Mouse (Mus musculus) layer of hippocampus, adult 9-11 months (tissue): ENCODE data around the gene Mllt3.

Experiments used
- DNase-seq: peaks from one replicate; pipeline ENCODE4 v3.0.0; 2022

Gene Mllt3

GRCm38 (mm10) chr4:87818276-87818675 is 214.9 kb downstream of the Mllt3 start:
- no peak for DNase-seq

GRCm38 (mm10) chr4:87815465-87816108 is 217.6 kb downstream of the Mllt3 start:
- no peak for DNase-seq

DNA sequence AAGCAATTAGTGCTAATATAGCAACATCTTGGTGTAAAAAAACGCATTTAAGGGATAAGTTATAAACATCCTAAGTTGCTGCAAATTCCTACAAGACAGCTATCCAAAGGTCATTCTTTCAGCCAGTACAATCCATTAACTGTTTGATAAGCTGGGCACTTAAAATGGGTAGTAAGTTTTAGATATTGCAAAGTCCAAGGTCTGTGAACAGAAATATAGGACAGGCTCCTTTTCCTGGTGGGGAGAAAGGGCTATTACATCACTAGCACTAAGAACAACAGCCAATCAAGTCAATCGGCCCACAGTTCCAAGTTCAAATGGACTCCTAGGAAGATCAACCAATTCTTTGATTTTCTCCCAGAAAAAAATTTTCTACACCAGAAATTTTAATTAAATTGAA is 221.3 kb downstream of the Mllt3 start:
- no peak for DNase-seq

- DNase-seq: no peak
Measured at GRCm38 (mm10) chr4:87806196-87806987, 226.8 kb downstream of the Mllt3 start.

DNA sequence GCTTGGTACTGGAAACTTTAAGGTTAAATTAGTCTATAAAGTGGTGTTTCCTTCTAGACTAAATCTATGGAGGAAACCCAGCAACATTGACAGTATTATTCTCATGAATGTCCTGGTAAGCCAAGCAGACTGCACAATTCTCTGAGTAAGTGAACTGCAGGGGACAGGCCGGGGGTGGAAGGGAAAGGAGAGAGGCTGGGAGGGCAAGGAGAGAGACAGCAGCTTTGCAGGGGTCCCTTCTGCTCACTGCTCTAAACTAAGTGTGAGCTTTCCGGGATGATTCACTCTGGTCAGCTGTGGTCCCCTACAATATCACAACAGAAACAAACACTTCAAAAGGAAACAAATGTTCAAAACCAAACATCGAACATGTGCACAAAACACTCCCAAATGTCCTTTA is 228.6 kb downstream of the Mllt3 start:
- DNase-seq: no peak

DNA sequence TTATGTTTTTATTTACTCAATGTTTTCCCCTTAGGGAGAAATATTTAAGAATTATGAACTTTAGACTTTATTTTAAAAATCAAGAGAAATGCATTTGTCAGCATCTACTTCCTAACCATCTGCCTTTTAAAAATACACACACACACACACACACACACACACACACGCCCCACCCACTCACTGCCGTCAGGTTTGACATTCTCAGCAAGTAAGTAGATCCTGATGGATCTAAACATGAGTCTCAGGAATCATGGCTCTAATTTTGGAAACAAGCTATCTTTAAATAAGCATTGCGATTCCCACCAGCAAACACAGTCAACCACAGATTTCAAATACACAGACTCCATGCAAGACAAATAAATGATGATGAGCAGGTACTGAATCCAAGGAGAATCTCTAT is 229.9 kb downstream of the Mllt3 start:
- peak; percentile 18 for DNase-seq

DNA sequence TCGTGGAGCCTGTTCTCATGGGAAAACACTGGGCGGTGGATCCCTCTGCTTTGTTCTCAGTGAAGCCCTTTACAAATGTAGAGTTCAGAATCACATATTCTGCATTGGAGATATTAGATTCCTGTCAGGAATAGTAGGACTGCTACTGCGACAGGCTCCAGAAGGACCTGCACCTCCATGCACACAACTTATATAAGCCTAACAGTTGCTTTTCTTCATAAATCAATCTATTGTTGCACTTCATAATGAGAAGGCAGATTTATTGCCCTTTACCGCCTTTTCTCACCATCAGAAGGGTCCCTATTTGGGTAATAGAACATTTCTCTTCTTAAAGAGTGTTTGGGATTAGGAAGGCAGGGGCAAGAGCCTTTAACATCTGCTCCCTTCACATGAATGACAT is 231.0 kb downstream of the Mllt3 start:
- DNase-seq: no peak

- DNase-seq: no peak
Measured at GRCm38 (mm10) chr4:87801332-87801731, 231.8 kb downstream of the Mllt3 start.

- DNase-seq: no peak
Measured at GRCm38 (mm10) chr4:87800276-87800675, 232.9 kb downstream of the Mllt3 start.

DNA sequence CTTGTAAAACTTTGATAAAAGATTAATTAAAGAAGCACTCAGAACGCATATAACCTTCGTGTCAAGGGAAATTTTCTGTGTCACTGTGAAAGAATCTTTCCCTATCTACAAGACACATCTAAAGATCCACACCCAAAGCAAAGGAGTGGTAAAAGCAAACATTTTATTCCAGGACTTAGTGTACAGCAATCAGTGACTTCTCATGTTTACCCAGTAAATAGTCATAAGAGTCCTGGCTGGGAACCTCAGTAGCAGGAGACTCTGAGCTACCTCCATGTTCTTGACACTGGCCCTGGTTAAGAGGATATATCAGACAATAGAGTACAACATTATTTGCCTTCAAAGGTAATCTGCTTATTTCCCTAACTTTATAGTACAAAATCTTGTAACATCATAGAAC is 233.7 kb downstream of the Mllt3 start:
- no peak for DNase-seq

DNA sequence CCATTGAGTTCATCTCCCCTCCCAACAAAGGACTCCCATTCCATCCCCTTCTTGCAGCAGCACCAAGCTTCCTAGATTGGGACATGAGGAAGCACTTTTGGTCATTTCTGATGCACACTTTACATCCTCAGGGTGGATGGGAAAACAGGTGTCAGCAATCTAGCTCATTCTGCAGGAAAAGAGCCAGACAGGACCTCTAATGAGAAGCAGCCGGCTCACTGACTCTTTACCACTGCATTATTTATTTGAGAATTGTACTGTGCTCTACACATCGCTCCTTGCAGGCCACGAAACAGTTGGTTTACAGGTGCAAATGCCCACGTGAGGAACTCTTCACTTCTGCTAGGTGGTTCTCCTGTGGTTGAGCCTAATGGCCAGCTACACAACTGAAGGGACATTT is 237.9 kb downstream of the Mllt3 start:
- no peak for DNase-seq

DNA sequence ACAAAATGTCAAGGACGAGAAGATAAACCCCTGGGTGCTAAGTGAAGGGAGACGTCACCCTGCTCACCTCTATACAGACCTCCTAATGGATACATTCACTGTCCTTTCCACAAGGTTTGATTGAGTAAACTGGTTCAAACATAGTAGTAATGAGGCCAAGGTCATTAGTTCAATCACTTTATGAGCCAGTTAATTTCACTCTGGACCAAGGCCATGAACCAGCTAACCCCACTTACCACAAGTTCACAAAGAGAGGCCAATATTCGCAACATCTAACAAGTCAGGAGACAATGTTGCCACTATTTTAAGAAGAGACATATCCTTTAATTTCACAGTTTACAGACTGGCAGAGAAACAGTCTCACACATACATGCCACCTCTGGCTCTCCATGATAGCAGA is 238.9 kb downstream of the Mllt3 start:
- DNase-seq: no peak

GRCm38 (mm10) chr4:87792511-87792910 is 240.7 kb downstream of the Mllt3 start:
- no peak for DNase-seq

- no peak for DNase-seq
Measured at GRCm38 (mm10) chr4:87789446-87789845, 243.7 kb downstream of the Mllt3 start.

DNA sequence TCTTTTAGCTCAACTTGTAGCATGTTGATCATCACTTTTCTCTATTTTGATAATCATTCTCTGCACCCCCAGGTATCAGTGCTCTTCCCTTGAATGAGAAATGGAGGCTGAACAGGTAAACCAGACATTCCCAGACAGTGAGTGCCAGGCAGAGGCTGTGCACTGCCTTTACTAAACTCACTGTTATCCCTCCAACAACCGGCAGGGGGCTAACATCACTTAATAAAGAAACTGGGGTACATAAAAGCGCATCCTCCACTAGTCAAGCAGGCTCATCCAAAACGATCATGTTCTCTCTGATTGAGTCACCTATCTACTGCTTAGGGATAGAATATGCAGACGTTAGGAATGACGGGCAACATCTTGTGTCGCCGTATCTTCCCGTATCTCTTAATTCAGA is 244.5 kb downstream of the Mllt3 start:
- DNase-seq: peak; percentile 16

DNA sequence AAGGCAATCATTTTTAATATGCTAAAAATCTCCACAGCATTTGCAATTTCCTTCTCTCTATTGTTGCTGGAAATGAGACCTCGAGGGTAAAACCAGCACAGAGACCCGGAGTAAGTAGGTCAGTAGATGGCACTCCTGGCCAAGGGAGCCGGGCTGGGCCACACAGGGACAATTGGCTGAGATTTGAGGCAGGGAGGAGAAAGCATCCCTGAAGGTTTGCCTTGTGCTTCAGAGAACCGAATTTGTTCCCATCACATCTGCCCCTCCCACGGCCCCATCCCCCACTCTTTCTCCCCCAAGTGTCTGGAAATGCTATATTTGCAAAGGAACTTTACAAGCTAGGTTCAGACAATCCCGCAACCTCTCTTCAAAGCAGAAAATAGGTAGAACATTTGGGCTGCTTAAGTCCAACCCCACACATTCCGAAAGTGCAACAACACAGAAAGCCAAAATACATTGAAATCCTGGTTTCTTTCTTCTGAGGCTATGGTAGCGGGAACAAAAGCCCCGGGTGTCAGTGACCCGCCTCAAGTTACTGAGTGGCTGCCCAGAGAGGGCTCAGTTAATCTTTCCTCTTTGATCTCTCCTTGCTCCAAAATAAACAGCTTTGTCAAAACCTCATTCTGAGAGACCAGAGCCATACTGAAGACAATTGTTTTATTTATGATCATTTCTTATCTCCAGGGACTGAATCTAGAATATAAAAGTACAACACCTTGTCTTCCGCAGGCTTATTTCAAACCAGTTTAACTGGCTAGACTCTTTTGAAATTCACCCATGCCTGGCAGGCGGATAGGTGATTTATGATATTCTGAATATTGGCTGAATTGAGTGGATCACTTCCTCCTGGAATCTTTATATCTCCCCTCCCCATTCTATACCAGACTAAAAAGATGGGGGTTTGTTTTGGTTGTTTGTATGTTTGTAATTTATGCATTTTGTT is 247.8 kb downstream of the Mllt3 start:
- DNase-seq: peak; percentile 46

DNA sequence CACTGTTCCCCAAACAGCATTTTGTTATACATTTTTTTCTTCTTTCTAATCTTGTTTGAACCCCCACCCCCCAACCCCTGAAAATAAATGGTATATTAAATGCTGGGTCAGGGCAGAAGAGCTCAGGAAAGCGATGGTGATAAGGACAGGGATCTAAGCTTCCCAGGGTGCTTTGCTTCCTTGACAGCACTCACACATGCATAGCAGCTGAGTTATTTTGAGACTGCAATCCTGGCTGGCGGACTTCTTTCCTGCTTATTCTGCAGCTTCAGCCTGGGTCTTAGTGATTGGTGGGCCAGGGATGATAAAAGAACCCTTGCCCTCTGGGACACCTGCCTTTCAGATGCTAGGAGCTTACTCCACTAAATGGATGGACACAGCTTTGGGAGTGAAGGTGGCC is 249.4 kb downstream of the Mllt3 start:
- DNase-seq: no peak

GRCm38 (mm10) chr4:87781971-87782370 is 251.2 kb downstream of the Mllt3 start:
- DNase-seq: no peak

DNA sequence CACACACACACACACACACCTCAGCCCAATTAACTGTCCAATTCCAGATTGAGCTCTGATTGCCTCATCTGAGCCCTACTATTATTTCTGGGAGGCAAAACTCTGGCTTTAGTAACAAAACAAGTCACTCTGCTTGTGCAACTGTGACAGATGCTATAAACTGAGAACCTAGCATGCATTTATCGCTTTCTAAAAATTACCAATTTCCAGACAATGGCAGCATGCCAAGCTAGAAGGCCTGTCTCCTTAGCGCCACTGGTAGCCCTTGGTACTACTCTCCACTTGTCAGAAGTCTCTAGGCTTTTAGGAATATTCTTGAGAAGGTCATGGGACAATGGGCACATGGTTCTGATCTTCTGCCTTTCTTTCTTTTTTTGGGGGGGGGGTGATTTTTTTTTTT is 257.4 kb downstream of the Mllt3 start:
- DNase-seq: no peak

GRCm38 (mm10) chr4:87774515-87774914 is 258.6 kb downstream of the Mllt3 start:
- DNase-seq: no peak

- DNase-seq: no peak
Measured at GRCm38 (mm10) chr4:87767711-87768561, 265.2 kb downstream of the Mllt3 start.

- DNase-seq: no peak
Measured at GRCm38 (mm10) chr4:87765729-87766128, 267.4 kb downstream of the Mllt3 start.

- DNase-seq: no peak
Measured at GRCm38 (mm10) chr4:87761075-87761474, 272.1 kb downstream of the Mllt3 start.
